Mouse (Mus musculus) heart, embryonic 15.5 days (tissue): ENCODE data around the gene AW822073. TPM values are rescaled to one million over a fixed set of nuclear protein-coding genes. Genes with fewer than 3 reads are reported as not detected.
A peak's percentile ranks its signal among the peaks of the same experiment; 100 is the strongest.
"Not testable (repeated sequence)": the region's sequence is repeated elsewhere in the genome, so short reads cannot be mapped to it uniquely, and the experiment has no call there.

Source experiments
- ATAC-seq: fragments of 200-750 bp; cut with Nextera tagmentation; replicated peaks from 2 replicates; pipeline ENCODE4 v1.8.0; 2017; ENCODE audit warnings: low read depth, moderate TSS enrichment; ENCODE audit not compliant: insufficient number of reproducible peaks, insufficient read depth, low FRiP score
- H3K27ac ChIP-seq: fragments of 300-500 bp; sonication (generic); 2 replicates; pipeline ENCODE4 v1.5.1; 2015; ENCODE audit warnings: mild to moderate bottlenecking, inconsistent platforms
- H3K27me3 ChIP-seq: fragments of 300-500 bp; sonication (generic); 2 replicates; pipeline ENCODE4 v1.6.1; 2015; ENCODE audit warnings: inconsistent platforms
- H3K36me3 ChIP-seq: fragments of 300-500 bp; sonication (generic); 2 replicates; pipeline ENCODE4 v1.6.1; 2015; ENCODE audit warnings: mild to moderate bottlenecking, inconsistent platforms
- H3K4me1 ChIP-seq: fragments of 300-500 bp; sonication (generic); replicated peaks from 2 replicates; pipeline ENCODE4 v1.6.1; 2015; ENCODE audit warnings: inconsistent platforms
- H3K4me2 ChIP-seq: fragments of 300-500 bp; sonication (generic); 2 replicates; pipeline ENCODE4 v1.6.1; 2015; ENCODE audit warnings: inconsistent platforms, mild to moderate bottlenecking, moderate library complexity
- H3K4me3 ChIP-seq: fragments of 300-500 bp; sonication (generic); 2 replicates; pipeline ENCODE4 v1.5.1; 2015; ENCODE audit warnings: mild to moderate bottlenecking, inconsistent platforms
- H3K9ac ChIP-seq: fragments of 300-500 bp; sonication (generic); 2 replicates; pipeline ENCODE4 v1.6.1; 2015; ENCODE audit warnings: mild to moderate bottlenecking, inconsistent platforms
- H3K9me3 ChIP-seq: fragments of 300-500 bp; sonication (generic); replicated peaks from 2 replicates; pipeline ENCODE4 v1.6.1; 2016; ENCODE audit warnings: inconsistent platforms
- WGBS: fragments of 180-500 bp; shearing (Covaris S2); methylation state at CpG from one replicate; pipeline ENCODE4 v1.1.7; 2015; ENCODE audit warnings: mixed read lengths; 5-methylcytosine and 5-hydroxymethylcytosine counted together
- polyA plus RNA-seq: library from polyadenylated mRNA; unstranded; fragments of >200 nt; fragmentation: Nextera tagmentation; extraction: Ambion mirVana; gene quantifications from 2 replicates; pipeline ENCODE4 v1.2.1, GENCODE M21; 2015

AW822073 gene
- polyA plus RNA-seq, 1 experiment from 2014 or later, result not detected

DNA sequence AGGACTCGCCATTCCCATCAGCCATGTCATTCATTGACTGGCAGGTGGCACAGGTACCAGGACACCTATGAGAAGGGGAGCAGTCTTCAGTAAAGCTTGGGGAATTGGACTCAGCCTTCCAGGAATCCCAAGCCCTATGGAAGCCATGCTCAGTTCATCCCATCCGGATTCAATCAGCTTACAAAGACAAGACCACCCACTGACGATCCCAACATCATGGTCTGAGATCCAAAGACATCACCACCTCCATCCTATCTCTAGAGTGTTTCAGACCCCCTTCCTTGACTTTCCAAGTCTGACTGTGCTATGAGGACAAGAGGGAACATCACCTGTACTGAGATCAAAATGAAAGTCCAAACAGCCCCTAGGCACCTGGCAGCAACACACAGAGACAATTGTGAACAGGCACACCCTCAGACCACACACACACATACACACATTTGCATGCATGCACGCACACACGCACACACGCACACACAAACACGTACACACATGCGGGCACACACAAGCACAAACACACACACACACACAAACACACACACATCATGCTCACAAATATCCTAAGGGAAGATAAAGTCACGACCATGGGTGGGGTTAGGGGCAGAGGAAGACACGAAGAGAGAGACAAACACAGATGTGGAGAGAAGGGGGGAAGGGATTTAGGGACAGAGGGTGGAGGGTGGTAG, 8.5 kb upstream of the AW822073 start:
- not testable (repeated sequence) for H3K9ac ChIP-seq, H3K4me1 ChIP-seq, H3K4me3 ChIP-seq, H3K27me3 ChIP-seq, H3K36me3 ChIP-seq, H3K4me2 ChIP-seq, H3K27ac ChIP-seq
- peaks cover 14% of the 10 kb centered on the region for H3K9me3 ChIP-seq
- peak; percentile 32 for ATAC-seq
- 62% methylated on average over 10 of the region's 10 CpGs for WGBS

DNA sequence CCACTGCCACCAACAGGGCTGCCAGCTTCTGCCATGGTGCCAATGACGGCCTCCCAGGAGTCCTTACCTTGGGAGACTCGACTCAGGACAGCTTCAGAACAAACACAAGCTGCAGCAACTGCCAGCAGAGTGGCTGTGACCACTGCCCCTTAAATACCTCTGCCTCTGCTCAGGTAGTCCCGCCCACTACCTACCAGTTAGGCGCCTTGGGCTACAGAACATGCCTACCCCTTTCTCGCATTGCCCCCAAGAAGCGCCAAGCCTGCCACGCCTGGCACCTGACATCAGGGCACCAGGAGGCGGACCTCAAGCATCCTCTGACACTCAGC, 7.9 kb upstream of the AW822073 start, which contains the start of gene Duxf3:
Gene Duxf3 (minus strand): TSS at position 35 of the 329 bp plus-strand sequence.
- not testable (repeated sequence) for H3K27ac ChIP-seq, H3K9ac ChIP-seq, H3K27me3 ChIP-seq, H3K36me3 ChIP-seq, H3K4me2 ChIP-seq, H3K4me3 ChIP-seq, H3K4me1 ChIP-seq
- WGBS, result 62% methylated on average over 5 of the region's 8 CpGs
- ATAC-seq, result peak; percentile 50
- H3K9me3 ChIP-seq, result peaks cover 14% of the 10 kb centered on the region

DNA sequence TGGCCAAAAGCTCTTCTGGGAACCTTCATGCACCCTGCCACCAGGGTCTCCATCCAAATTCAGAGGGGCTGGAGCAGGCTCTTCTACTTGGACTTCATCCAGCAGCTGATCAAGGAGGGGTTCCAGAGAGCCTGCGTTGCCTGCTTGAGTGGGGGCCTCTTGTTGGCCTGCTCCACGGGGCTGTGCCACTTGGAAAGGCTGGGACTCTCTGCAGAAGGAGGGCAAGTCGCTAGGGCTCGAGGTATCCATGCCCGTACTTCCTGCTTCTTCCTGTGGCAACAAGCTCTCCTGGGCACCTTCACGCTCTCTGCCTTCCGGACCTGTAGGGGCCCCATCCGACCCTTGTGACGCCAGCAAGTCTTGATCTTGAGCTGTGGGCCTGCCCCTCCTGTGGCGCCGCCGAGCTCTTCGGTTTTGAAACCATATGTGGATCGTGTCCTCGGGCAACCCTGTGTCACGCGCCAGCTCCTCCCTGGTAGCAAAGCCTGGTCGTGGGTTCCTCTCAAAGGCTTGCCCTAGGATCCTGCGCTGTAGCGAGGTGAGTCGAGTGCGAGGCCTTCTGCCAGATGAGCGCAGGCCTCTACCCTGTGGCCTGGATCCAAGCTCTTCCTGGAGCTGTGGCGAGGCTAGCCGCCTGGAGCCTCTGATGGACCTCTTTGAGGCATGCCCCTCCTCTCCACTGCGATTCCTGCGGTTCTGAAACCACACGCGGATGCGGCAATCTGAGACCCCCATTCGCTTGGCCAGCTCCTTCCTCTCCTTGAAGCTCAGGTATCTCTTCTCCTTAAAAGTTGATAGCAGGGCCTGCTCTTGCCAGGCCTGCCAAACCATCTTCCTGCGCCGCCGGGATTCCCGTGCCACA, 7.3 kb upstream of the AW822073 start:
- H3K4me2 ChIP-seq, H3K9ac ChIP-seq, H3K36me3 ChIP-seq, H3K4me3 ChIP-seq, H3K27ac ChIP-seq, H3K27me3 ChIP-seq, H3K4me1 ChIP-seq: not testable (repeated sequence)
- WGBS, result 81% methylated on average over 35 of the region's 35 CpGs
- H3K9me3 ChIP-seq, result peaks cover 14% of the 10 kb centered on the region
- peak; percentile 77 for ATAC-seq

DNA sequence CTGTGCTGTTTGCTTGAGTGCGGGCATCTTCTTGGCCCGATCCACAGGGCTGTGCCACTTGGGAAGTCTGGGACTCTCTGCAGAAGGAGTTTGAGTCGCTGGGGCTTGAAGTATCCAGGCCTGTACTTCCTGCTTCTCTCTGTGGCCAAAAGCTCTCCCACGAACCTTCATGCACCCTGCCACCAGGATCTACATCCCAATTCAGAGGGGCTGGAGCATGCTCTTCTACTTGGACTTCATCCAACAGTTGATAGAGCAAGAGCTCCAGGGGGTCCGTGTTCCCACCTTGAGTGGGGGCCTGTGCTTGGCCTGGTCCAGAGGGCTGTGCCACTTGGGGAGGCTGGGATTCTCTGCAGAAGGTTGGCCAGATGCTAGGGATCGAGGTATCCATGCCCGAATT, 6.4 kb upstream of the AW822073 start:
- peak; percentile 19; the same call in 1 of the 2 replicates for ATAC-seq
- H3K4me3 ChIP-seq, H3K4me1 ChIP-seq, H3K4me2 ChIP-seq, H3K27me3 ChIP-seq, H3K9ac ChIP-seq, H3K27ac ChIP-seq, H3K36me3 ChIP-seq: not testable (repeated sequence)
- WGBS, result 80% methylated on average over 5 of the region's 7 CpGs
- peaks cover 14% of the 10 kb centered on the region for H3K9me3 ChIP-seq

DNA sequence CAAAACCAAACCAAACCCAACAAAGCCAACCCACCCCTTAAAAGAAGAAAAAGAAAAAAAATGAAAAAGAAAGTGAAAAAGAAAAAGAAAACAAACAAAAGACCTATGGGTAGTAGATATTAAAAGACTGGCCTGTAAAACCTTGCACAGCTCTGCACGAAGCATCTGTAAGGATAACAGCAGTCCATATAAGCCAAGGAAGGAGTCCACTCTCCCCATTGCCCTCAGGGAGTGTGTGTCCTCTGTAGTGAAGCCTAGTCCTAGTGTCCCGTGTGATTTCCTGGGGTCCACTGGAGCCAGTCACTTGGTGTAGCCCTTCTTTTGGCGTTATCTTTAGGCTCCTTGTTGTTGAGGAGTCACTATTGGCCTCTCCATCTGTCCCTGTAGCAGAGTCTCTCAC, 5.3 kb upstream of the AW822073 start:
- not testable (repeated sequence) for H3K36me3 ChIP-seq, ATAC-seq, H3K27me3 ChIP-seq, H3K4me2 ChIP-seq, H3K27ac ChIP-seq, H3K9ac ChIP-seq, H3K4me1 ChIP-seq, H3K4me3 ChIP-seq
- peaks cover 14% of the 10 kb centered on the region for H3K9me3 ChIP-seq
- 45% methylated on average over 3 of the region's 3 CpGs for WGBS

DNA sequence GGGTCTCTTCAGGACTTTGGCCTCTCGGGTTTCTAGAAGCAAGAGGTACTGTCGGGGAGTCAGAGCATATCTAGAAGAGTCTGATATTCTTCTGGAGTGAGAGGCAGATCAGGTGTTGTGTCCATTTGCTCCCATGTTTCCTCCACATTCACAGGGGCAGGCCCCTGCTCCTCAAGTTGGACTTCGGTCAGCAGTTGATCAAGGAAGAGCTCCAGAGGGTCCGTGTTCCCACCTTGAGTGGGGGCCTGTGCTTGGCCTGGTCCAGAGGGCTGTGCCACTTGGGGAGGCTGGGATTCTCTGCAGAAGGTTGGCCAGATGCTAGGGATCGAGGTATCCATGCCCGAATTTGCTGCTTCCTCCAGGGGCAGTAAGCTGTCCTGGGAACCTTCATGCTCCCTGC, 3.1 kb upstream of the AW822073 start:
- H3K4me1 ChIP-seq, ATAC-seq, H3K4me3 ChIP-seq, H3K4me2 ChIP-seq, H3K9ac ChIP-seq, H3K27me3 ChIP-seq, H3K36me3 ChIP-seq, H3K27ac ChIP-seq: not testable (repeated sequence)
- H3K9me3 ChIP-seq, result peaks cover 14% of the 10 kb centered on the region
- 76% methylated on average over 3 of the region's 6 CpGs for WGBS

DNA sequence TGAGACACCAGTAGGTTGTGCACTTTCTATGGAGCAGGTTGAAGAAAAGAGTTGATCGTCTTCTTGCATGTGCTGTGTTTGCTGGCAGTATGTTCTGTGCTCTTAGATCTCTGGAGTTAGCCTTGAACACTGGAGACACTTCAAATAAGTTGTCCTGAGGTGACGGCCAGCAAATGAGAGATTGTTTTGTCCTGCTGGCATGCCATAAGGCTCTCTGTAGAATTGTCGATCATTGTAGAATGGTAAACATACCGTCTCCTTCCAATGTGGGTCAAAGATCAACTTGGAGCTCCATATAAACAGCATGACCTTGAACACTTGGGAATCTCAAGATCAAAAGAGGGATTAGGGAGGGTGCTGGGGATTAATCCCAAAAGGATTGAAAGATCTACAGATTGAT, 1.6 kb upstream of the AW822073 start:
- not testable (repeated sequence) for H3K4me1 ChIP-seq, H3K27ac ChIP-seq, H3K36me3 ChIP-seq, H3K9ac ChIP-seq, H3K4me3 ChIP-seq, H3K27me3 ChIP-seq, H3K4me2 ChIP-seq, ATAC-seq, H3K9me3 ChIP-seq
- 70% methylated on average over 4 of the region's 4 CpGs for WGBS

DNA sequence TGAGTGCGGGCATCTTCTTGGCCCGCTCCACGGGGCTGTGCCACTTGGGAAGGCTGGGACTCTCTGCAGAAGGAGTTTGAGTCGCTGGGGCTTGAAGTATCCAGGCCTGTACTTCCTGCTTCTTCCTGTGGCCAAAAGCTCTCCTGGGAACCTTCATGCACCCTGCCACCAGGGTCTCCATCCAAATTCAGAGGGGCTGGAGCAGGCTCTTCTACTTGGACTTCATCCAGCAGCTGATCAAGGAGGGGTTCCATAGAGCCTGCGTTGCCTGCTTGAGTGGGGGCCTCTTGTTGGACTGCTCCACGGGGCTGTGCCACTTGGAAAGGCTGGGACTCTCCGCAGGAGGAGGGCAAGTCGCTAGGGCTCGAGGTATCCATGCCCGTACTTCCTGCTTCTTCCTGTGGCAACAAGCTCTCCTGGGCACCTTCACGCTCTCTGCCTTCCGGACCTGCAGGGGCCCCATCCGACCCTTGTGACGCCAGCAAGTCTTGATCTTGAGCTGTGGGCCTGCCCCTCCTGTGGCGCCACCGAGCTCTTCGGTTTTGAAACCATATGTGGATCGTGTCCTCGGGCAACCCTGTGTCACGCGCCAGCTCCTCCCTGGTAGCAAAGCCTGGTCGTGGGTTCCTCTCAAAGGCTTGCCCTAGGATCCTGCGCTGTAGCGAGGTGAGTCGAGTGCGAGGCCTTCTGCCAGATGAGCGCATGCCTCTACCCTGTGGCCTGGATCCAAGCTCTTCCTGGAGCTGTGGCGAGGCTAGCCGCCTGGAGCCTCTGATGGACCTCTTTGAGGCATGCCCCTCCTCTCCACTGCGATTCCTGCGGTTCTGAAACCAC, 541 bp downstream of the AW822073 start:
- ATAC-seq, H3K27ac ChIP-seq, H3K9ac ChIP-seq, H3K27me3 ChIP-seq, H3K9me3 ChIP-seq, H3K4me1 ChIP-seq, H3K4me3 ChIP-seq, H3K36me3 ChIP-seq, H3K4me2 ChIP-seq: not testable (repeated sequence)
- WGBS, result 80% methylated on average over 31 of the region's 31 CpGs

DNA sequence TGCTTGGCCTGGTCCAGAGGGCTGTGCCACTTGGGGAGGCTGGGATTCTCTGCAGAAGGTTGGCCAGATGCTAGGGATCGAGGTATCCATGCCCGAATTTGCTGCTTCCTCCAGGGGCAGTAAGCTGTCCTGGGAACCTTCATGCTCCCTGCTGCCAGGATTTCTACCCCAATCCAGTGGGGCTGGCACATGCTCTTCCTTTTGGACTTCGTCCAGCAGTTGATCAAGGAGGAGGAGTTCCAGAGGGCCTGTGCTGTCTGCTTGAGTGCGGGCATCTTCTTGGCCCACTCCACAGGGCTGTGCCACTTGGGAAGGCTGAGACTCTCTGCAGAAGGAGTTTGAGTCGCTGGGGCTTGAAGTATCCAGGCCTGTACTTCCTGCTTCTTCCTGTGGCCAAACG, 1.6 kb downstream of the AW822073 start:
- H3K4me1 ChIP-seq, H3K4me2 ChIP-seq, H3K9me3 ChIP-seq, H3K27ac ChIP-seq, H3K36me3 ChIP-seq, H3K4me3 ChIP-seq, ATAC-seq, H3K27me3 ChIP-seq, H3K9ac ChIP-seq: not testable (repeated sequence)
- WGBS, result 77% methylated on average over 4 of the region's 6 CpGs

DNA sequence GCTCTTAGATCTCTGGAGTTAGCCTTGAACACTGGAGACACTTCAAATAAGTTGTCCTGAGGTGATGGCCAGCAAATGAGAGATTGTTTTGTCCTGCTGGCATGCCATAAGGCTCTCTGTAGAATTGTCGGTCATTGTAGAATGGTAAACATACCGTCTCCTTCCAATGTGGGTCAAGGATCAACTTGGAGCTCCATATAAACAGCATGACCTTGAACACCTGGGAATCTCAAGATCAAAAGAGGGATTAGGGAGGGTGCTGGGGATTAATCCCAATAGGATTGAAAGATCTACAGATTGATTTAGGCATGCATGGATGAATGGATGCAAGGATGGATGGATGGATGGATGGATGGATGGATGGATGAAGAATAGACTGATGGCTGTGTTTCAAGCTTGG, 3.2 kb downstream of the AW822073 start:
- not testable (repeated sequence) for H3K4me3 ChIP-seq, ATAC-seq, H3K9ac ChIP-seq, H3K27ac ChIP-seq, H3K4me2 ChIP-seq, H3K27me3 ChIP-seq, H3K4me1 ChIP-seq, H3K9me3 ChIP-seq, H3K36me3 ChIP-seq
- WGBS, result 90% methylated on average over 2 of the region's 2 CpGs

DNA sequence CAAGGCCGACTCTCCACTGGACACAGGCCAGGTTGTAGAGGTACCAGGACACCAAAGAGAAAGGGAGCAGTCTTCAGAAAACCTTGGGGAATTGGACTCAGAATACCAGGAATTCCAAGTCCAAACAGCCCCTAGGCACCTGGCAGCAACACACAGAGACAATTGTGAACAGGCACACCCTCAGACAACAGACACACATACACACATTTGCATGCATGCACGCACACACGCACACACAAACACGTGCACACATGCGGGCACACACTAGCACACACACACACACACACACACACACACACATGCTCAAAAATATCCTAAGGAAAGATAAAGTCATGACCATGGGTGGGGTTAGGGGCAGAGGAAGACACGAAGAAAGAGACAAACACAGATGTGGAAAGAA, 4.0 kb downstream of the AW822073 start:
- Histone ChIP-seq H3K4me3 (no peak overlapping the region), H3K9me3 (0 out of 2 replicates have a peak, but pooled peaks cover 2% of the 10 kb centered on the region), H3K27me3 (no peaks in the 10 kb centered on the region), H3K36me3 (no peaks in the 10 kb centered on the region), H3K4me2 (no peak overlapping the region), H3K4me1 (no peaks in the 10 kb centered on the region), H3K27ac (no peak overlapping the region), H3K9ac (no peak overlapping the region)
- 81% methylated on average over 6 of the region's 6 CpGs for WGBS
- ATAC-seq, result no peak
